In genomic region chr6:71608994-71609393, GRCm38 (mm10) we compare ENCODE assay signal across 29 mouse cellular contexts. TPM values are rescaled to one million over a fixed set of nuclear protein-coding genes. Genes with fewer than 3 reads are reported as not detected.
A peak's percentile ranks its signal among the peaks of the same experiment; 100 is the strongest.
DNase-seq lines count a peak whose midpoint lies in the region; ATAC-seq and TF ChIP-seq lines count a peak whose summit lies in the region.
"Had no signal": no experiment of that assay in that cellular context is flagged by ENCODE, and none has a peak within 500 bp of the region (broad histone marks: within the 10 kb centered on the region; RNA-seq: fewer than 3 reads in every experiment).

No protein-coding gene starts in this region.

- H3K27ac ChIP-seq in intestine, embryonic 14.5 days (ENCODE audit: low read depth) = no peak overlapping the region
- H3K27ac ChIP-seq in intestine, embryonic 15.5 days = no peak overlapping the region
- H3K27ac ChIP-seq: embryonic facial prominence, embryonic 10.5 days; embryonic facial prominence, embryonic 15.5 days; hindbrain, embryonic 10.5 days; hindbrain, embryonic 15.5 days; neural tube, embryonic 12.5 days; stomach, postnatal 0 days had no signal

- no peak for ATAC-seq in intestine, embryonic 14.5 days (replicated peaks; ENCODE audit: low FRiP score, low TSS enrichment, low read depth)
- ATAC-seq in intestine, embryonic 15.5 days = no peak
- no peak for ATAC-seq in activated CD4-positive, CD25-positive, alpha-beta regulatory T cell, adult 4 months
- ATAC-seq: CD4-positive, CD25-positive, alpha-beta regulatory T cell, adult 4 months; forebrain, embryonic 14.5 days; inflammation-experienced regulatory T-cells, adult 6 months had no signal

- H3K9me3 ChIP-seq in intestine, embryonic 14.5 days (ENCODE audit: control insufficient read depth, low read length) = no peaks in the 10 kb centered on the region
- H3K9me3 ChIP-seq in intestine, embryonic 15.5 days = no peaks in the 10 kb centered on the region
- no peaks in the 10 kb centered on the region for H3K9me3 ChIP-seq in E14TG2a.4 (ENCODE audit: low read length)
- H3K9me3 ChIP-seq: embryonic facial prominence, embryonic 10.5 days; embryonic facial prominence, embryonic 15.5 days; hindbrain, embryonic 10.5 days; hindbrain, embryonic 15.5 days; neural tube, embryonic 12.5 days had no signal

- no peak overlapping the region for H3K4me2 ChIP-seq in intestine, embryonic 14.5 days (ENCODE audit: low read length)
- H3K4me2 ChIP-seq in intestine, embryonic 15.5 days (replicated peaks) = no peak overlapping the region
- H3K4me2 ChIP-seq: embryonic facial prominence, embryonic 15.5 days; hindbrain, embryonic 15.5 days; lung, embryonic 14.5 days; midbrain, embryonic 11.5 days; neural tube, embryonic 12.5 days had no signal

- H3K4me1 ChIP-seq in intestine, embryonic 14.5 days (replicated peaks; ENCODE audit: control insufficient read depth, insufficient read depth, low read length) = no peaks in the 10 kb centered on the region
- H3K4me1 ChIP-seq in intestine, embryonic 15.5 days (replicated peaks) = no peaks in the 10 kb centered on the region
- H3K4me1 ChIP-seq in E14TG2a.4 (replicated peaks; ENCODE audit: low read depth, low read length) = peaks cover 60% of the 10 kb centered on the region
- H3K4me1 ChIP-seq: embryonic facial prominence, embryonic 10.5 days; embryonic facial prominence, embryonic 15.5 days; hindbrain, embryonic 10.5 days; hindbrain, embryonic 15.5 days; neural tube, embryonic 12.5 days had no signal

- no peak for TF ChIP-seq CTCF in E14TG2a.4 (conservative IDR thresholded peaks at IDR 0.05; ENCODE audit: low read length)

- H3K36me3 ChIP-seq in intestine, embryonic 14.5 days (ENCODE audit: control insufficient read depth, insufficient read depth, low read length) = peaks cover 92% of the 10 kb centered on the region
- H3K36me3 ChIP-seq in intestine, embryonic 15.5 days = peaks cover 23% of the 10 kb centered on the region
- H3K36me3 ChIP-seq in E14TG2a.4 (ENCODE audit: insufficient read depth, low read length) = peaks cover 89% of the 10 kb centered on the region

- H3K27me3 ChIP-seq in intestine, embryonic 14.5 days (replicated peaks; ENCODE audit: control insufficient read depth, insufficient read depth, low read length) = no peaks in the 10 kb centered on the region
- no peaks in the 10 kb centered on the region for H3K27me3 ChIP-seq in intestine, embryonic 15.5 days (replicated peaks)
- H3K27me3 ChIP-seq in E14TG2a.4 (ENCODE audit: insufficient read depth, low read length) = no peaks in the 10 kb centered on the region
- H3K27me3 ChIP-seq: embryonic facial prominence, embryonic 15.5 days; hindbrain, embryonic 15.5 days; neural tube, embryonic 12.5 days had no signal

- peak; percentile 34 for DNase-seq in intestine, embryonic 14.5 days (ENCODE audit: low spot score)
- DNase-seq in ES-CJ7 (ENCODE audit: low read depth, low spot score) = peak; percentile 96
- peak; percentile 93 for DNase-seq in ZHBTc4 (ENCODE audit: low read depth, low spot score)
- no peak for DNase-seq in cerebellum, adult 11 months
- DNase-seq: cerebellum, adult 2 months; cerebellum, postnatal 25 days; heart, postnatal 14 days; kidney, adult 2 months; kidney, postnatal 36 days; lung, embryonic 14.5 days; right cerebral cortex, adult 18-20 months; spleen, adult 18-20 months; thymus, adult 18-20 months; thymus, postnatal 25 days had no signal

- H3K9ac ChIP-seq in intestine, embryonic 14.5 days (ENCODE audit: low read length) = no peak overlapping the region
- H3K9ac ChIP-seq in intestine, embryonic 15.5 days = no peak overlapping the region
- H3K9ac ChIP-seq: embryonic facial prominence, embryonic 15.5 days; hindbrain, embryonic 15.5 days; lung, embryonic 14.5 days; neural tube, embryonic 12.5 days had no signal

- H3K4me3 ChIP-seq in intestine, embryonic 14.5 days (ENCODE audit: low read depth, low read length) = no peak overlapping the region
- no peak overlapping the region for H3K4me3 ChIP-seq in intestine, embryonic 15.5 days (replicated peaks)
- H3K4me3 ChIP-seq in E14TG2a.4 (replicated peaks; ENCODE audit: low read length) = peak overlapping the region; percentile 72
- H3K4me3 ChIP-seq: embryonic facial prominence, embryonic 10.5 days; embryonic facial prominence, embryonic 15.5 days; hindbrain, embryonic 10.5 days; hindbrain, embryonic 15.5 days; layer of hippocampus, adult 2 months; myocyte; neural tube, embryonic 12.5 days had no signal

RNA-seq across cellular contexts. Expression of gene Kdm3a, which starts 23.8 kb away (rescaled TPM):
- polyA plus RNA-seq in intestine, embryonic 14.5 days (2014; fragmentation: Nextera tagmentation; extraction: Ambion mirVana) = 43.2 and 43.5 TPM in 2 replicates
- 41.9 and 45.2 TPM in 2 replicates for polyA plus RNA-seq in intestine, embryonic 15.5 days (2015; fragmentation: Nextera tagmentation; extraction: Ambion mirVana)
- polyA plus RNA-seq in activated CD4-positive, CD25-positive, alpha-beta regulatory T cell, adult 4 months (2017; shearing (Covaris generic)) = 10 to 100 TPM; 42.6 to 50.1 TPM
